Comparison of ENCODE assay signal across 9 mouse cellular contexts in the genomic region with DNA sequence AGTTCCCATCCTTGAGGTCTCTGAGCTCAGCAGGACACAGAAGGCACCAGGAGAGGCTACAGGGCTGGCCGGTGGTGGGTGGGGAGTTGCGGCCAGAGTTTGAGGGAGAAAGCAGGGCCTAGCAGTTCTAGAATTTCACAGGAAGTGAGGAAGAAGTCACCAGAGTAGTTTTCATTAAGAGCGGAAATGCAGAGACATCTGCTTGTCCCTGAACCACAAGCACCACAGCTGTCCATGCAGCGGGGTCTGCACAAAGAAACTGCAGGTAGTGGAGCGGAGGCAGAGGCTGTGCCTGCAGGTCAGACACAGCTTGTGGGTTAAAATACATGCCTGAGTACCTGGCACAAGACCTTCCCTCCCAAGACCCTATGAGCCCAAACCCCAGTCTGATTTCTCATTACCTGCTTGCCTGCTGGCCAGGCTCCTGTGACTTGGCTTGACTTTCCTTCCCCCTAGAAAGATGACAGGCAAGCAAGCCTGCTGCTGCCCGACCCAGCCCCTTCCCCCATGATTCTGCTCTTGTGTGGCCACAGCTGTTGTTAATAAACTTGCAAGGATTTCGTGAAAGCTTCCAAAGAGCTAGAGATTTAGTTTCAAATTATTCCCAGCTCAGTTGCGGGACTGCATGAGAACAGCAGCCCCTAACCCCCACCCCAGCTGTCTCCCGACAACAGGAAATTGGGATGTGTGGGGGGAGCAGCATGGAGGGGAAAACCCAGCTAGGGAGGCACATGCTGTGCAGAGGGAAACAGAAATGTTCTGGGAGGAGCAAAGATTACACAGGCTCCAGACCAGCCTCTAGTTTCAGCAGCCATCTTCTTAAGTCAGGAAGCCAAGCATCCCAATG. TPM values are rescaled to one million over a fixed set of nuclear protein-coding genes. Genes with fewer than 3 reads are reported as not detected.
A peak's percentile ranks its signal among the peaks of the same experiment; 100 is the strongest.
DNase-seq lines count a peak whose midpoint lies in the region; ATAC-seq lines count a peak whose summit lies in the region.
"Had no signal": no experiment of that assay in that cellular context is flagged by ENCODE, and none has a peak within 500 bp of the region (broad histone marks: within the 10 kb centered on the region; RNA-seq: fewer than 3 reads in every experiment).

No protein-coding gene starts in this region.

- H3K27me3 ChIP-seq in embryonic facial prominence, embryonic 15.5 days = no peaks in the 10 kb centered on the region
- no peaks in the 10 kb centered on the region for H3K27me3 ChIP-seq in hindbrain, embryonic 11.5 days (ENCODE audit: control insufficient read depth, insufficient read depth, low read length)
- H3K27me3 ChIP-seq in midbrain, embryonic 15.5 days (replicated peaks) = no peaks in the 10 kb centered on the region

- DNase-seq in left cerebral cortex, postnatal 4 days = peak; percentile 31
- no peak for DNase-seq in left cerebral cortex, adult 8-10 months (ENCODE audit: low spot score in 2 of 2)
- peak; percentile 55 for DNase-seq in hindbrain, embryonic 11.5 days (ENCODE audit: low spot score)
- DNase-seq in layer of hippocampus, postnatal 10 days (ENCODE audit: low spot score in 2 of 2) = peak; percentile 43 to 57
- DNase-seq in cerebellum, adult 8-10 months = no peak

- intact Hi-C loops in left cerebral cortex, postnatal 4 days (cut with DNase I) = no loop called here

- H3K4me2 ChIP-seq in embryonic facial prominence, embryonic 15.5 days (replicated peaks) = peak overlapping the region; percentile 44
- H3K4me2 ChIP-seq in hindbrain, embryonic 11.5 days (replicated peaks; ENCODE audit: low read depth, low read length) = 0 out of 2 replicates have a peak overlapping the region, but pooled peaks have one; percentile 7
- H3K4me2 ChIP-seq in midbrain, embryonic 15.5 days = no peak overlapping the region

- peak; percentile 96 for ATAC-seq in embryonic facial prominence, embryonic 15.5 days (ENCODE audit: insufficient number of reproducible peaks, low FRiP score, low TSS enrichment, low read depth)
- peak; percentile 60 for ATAC-seq in hindbrain, embryonic 11.5 days (ENCODE audit: low FRiP score)
- ATAC-seq in midbrain, embryonic 15.5 days (replicated peaks) = no peak; the same call in 1 of the 2 replicates
- ATAC-seq in granulocyte monocyte progenitor cell, adult 5-6 weeks (replicated peaks; ENCODE audit: poor library complexity, severe bottlenecking) = no peak

- peak overlapping the region; percentile 17 for H3K4me3 ChIP-seq in embryonic facial prominence, embryonic 15.5 days (replicated peaks)
- H3K4me3 ChIP-seq in hindbrain, embryonic 11.5 days (ENCODE audit: low read depth, low read length) = no peak overlapping the region
- no peak overlapping the region for H3K4me3 ChIP-seq in midbrain, embryonic 15.5 days

- peaks cover 11% of the 10 kb centered on the region; the same call in 1 of the 2 replicates for H3K36me3 ChIP-seq in embryonic facial prominence, embryonic 15.5 days
- 0 out of 2 replicates have a peak, but pooled peaks cover 3% of the 10 kb centered on the region for H3K36me3 ChIP-seq in hindbrain, embryonic 11.5 days (ENCODE audit: control insufficient read depth, insufficient read depth, low read length)
- no peaks in the 10 kb centered on the region for H3K36me3 ChIP-seq in midbrain, embryonic 15.5 days (replicated peaks)

- WGBS in embryonic facial prominence, embryonic 15.5 days = 20% methylated on average over 9 of the region's 9 CpGs
- WGBS in hindbrain, embryonic 11.5 days = 52% methylated on average over 9 of the region's 9 CpGs
- 56% methylated on average over 9 of the region's 9 CpGs for WGBS in midbrain, embryonic 15.5 days

- H3K9me3 ChIP-seq in embryonic facial prominence, embryonic 15.5 days (replicated peaks) = no peaks in the 10 kb centered on the region
- no peaks in the 10 kb centered on the region for H3K9me3 ChIP-seq in hindbrain, embryonic 11.5 days (ENCODE audit: control insufficient read depth, low read length)
- no peaks in the 10 kb centered on the region for H3K9me3 ChIP-seq in midbrain, embryonic 15.5 days

- peaks cover 43% of the 10 kb centered on the region for H3K4me1 ChIP-seq in embryonic facial prominence, embryonic 15.5 days
- H3K4me1 ChIP-seq in hindbrain, embryonic 11.5 days (replicated peaks; ENCODE audit: control insufficient read depth, insufficient read depth, low read length) = 0 out of 2 replicates have a peak, but pooled peaks cover 2% of the 10 kb centered on the region
- 0 out of 2 replicates have a peak, but pooled peaks cover 5% of the 10 kb centered on the region for H3K4me1 ChIP-seq in midbrain, embryonic 15.5 days

- no peak overlapping the region for H3K9ac ChIP-seq in embryonic facial prominence, embryonic 15.5 days
- no peak overlapping the region for H3K9ac ChIP-seq in hindbrain, embryonic 11.5 days (ENCODE audit: low read depth, low read length)
- no peak overlapping the region for H3K9ac ChIP-seq in midbrain, embryonic 15.5 days
- H3K9ac ChIP-seq: liver, embryonic 14.5 days had no signal

- peak overlapping the region; percentile 99 for H3K27ac ChIP-seq in embryonic facial prominence, embryonic 15.5 days (replicated peaks)
- peak overlapping the region; percentile 78 for H3K27ac ChIP-seq in hindbrain, embryonic 11.5 days (ENCODE audit: low read depth, low read length)
- H3K27ac ChIP-seq in midbrain, embryonic 15.5 days = peak overlapping the region; percentile 77
- H3K27ac ChIP-seq: liver, embryonic 14.5 days had no signal

RNA-seq across cellular contexts. Expression of a gene that starts 40.7 kb away (rescaled TPM):
- 100 to 1,000 TPM; 530 to 553 TPM for total RNA-seq in left cerebral cortex, postnatal 4 days (2021)
- 100 to 1,000 TPM; 218 to 276 (median 259) TPM for total RNA-seq in left cerebral cortex, adult 8-10 months (2022)
- polyA plus RNA-seq in embryonic facial prominence, embryonic 15.5 days (2015; fragmentation: Nextera tagmentation; extraction: Ambion mirVana) = 328 TPM in 2 replicates
- polyA plus RNA-seq in hindbrain, embryonic 11.5 days (2014; fragmentation: Nextera tagmentation; extraction: Ambion mirVana) = 570 and 615 TPM in 2 replicates
- total RNA-seq in layer of hippocampus, postnatal 10 days (2021) = 100 to 1,000 TPM; 420 to 424 TPM
- 507 and 508 TPM in 2 replicates for polyA plus RNA-seq in midbrain, embryonic 15.5 days (2015; fragmentation: Nextera tagmentation; extraction: Ambion mirVana)
- total RNA-seq in granulocyte monocyte progenitor cell, adult 5-6 weeks (2014; fragmentation: Nextera tagmentation) = not detected in 2 replicates
- not detected in 2 replicates for total RNA-seq in granulocyte monocyte progenitor cell, adult 5-6 weeks (2017)

Comparison
In these comparisons a context has a peak if more than half of its experiments do, and no peak if none do; other contexts are left out.
1. DNase-seq: peak in left cerebral cortex, postnatal 4 days (single experiment), hindbrain, embryonic 11.5 days (single experiment) and layer of hippocampus, postnatal 10 days (2 of 2); none in left cerebral cortex, adult 8-10 months (0 of 2) and cerebellum, adult 8-10 months (single experiment).
2. ATAC-seq: peak in embryonic facial prominence, embryonic 15.5 days (single experiment) and hindbrain, embryonic 11.5 days (single experiment); none in midbrain, embryonic 15.5 days (single experiment) and granulocyte monocyte progenitor cell, adult 5-6 weeks (single experiment).
3. RNA of a gene that starts 40.7 kb away (total RNA-seq): 530 to 553 TPM in left cerebral cortex, postnatal 4 days, 420 to 424 TPM in layer of hippocampus, postnatal 10 days and 218 to 276 TPM in left cerebral cortex, adult 8-10 months; not detected in granulocyte monocyte progenitor cell, adult 5-6 weeks; every median in the first group is over 100 times any median in the second.
4. Peak in every context shown above with its lines, with median percentiles within 50 percentile points of each other: H3K27ac ChIP-seq.